Mouse (Mus musculus): ENCODE data around the gene Scube2.

- TF ChIP-seq CTCF (IDR thresholded peaks at IDR 0.05; ENCODE audit: extremely low read depth, insufficient read depth, low read length): no peak
- no peak for TF ChIP-seq POLR2A (IDR thresholded peaks at IDR 0.05; ENCODE audit: extremely low read depth, insufficient read depth, low read length)
Measured at GRCm38 (mm10) chr7:109825293-109825692, 40.2 kb downstream of the Scube2 start.
